Mouse (Mus musculus) gonadal fat pad, adult 2 months (tissue): Measurements from ENCODE around the gene Impdh2. TPM values are rescaled to one million over a fixed set of nuclear protein-coding genes. Genes with fewer than 3 reads are reported as not detected.
"Not testable (repeated sequence)": the region's sequence is repeated elsewhere in the genome, so short reads cannot be mapped to it uniquely, and the experiment has no call there.

Source experiments
- DNase-seq: peaks from one replicate; pipeline ENCODE4 v3.0.0-alpha.2; 2012; ENCODE audit warnings: low read depth
- polyA plus RNA-seq: library from polyadenylated mRNA; depleted of rRNA; stranded (reverse); fragments of >200 nt; gene quantifications from 2 replicates; pipeline ENCODE4 v1.2.3, GENCODE M21; 2012; rRNA removed

Impdh2 gene
- polyA plus RNA-seq, 1 experiment: 79.5 TPM

DNA sequence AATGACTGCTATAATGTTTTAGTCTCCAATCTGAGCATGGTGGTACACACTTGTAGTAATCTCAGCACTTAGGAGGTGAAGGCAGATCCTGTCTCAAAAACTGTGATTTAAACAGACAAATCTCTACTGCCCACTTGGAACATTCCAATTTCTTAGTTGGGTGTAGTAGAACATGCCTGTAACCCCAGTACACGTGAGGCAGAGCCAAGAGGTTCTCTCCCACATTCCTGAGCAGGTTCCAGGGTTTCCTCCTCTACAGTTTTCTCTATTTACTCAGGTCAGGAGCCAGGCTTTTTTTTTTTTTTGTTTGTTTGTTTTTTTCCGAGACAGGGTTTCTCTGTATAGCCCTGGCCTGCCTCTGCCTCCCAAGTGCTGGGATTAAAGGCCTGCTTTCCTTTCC, 39.9 kb downstream of the Impdh2 start:
- DNase-seq: no peak

DNA sequence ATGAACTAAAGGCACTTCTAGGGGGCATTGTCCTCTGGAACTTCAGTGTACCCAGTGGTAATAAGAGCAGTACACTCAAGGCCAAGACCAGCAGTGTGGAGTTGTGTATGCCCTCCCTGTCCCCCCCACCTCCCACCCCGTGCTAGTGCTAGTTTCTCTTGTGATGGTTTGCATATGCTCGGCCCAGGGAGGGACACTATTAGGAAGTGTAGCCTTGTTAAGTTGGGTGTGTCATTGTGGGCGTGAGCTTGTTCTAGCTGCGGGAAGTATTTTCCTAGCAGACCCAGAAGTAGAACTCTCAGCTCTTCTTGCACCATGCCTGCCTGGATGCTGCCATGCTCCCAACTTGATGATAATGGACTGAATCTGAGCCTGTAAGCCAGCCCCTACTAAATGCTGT, 41.9 kb downstream of the Impdh2 start:
- no peak for DNase-seq

DNA sequence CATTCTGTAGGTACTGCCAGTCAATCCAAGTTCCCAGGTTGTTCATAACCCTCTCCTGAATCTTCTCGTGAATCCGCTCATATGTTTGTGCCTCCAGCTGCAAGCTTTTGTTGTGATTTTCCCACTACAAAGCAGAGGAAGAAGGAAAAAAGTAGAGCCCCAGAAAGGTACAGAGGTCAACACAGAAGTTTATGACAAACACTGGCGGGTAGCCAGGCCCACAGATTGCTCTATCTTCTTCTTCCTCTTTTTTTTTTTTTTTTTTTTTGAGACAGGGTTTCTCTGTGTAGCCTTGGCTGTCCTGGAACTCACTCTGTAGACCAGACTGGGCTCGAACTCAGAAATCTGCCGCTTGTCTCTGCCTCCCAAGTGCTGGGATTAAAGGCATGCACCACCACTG, 47.8 kb downstream of the Impdh2 start:
- not testable (repeated sequence) for DNase-seq

DNA sequence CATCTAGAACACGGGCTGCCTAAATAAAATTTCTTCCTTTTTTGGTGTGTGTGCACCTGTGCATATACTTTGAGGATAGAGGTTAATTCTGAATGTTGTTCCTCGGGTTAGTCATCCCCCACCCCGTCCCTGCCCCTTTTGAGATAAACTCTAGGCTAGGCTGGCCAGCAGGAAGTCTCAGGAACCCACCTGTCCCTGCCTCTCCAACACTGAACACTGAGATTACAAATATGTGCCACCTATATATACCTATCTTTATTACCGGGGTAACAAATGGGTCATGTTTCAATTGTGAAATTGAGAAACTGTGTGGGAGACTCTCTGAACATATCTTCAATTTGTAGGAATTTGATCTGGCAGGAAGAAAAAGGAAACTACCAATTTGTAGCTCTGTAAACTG, 48.8 kb downstream of the Impdh2 start:
- no peak for DNase-seq

DNA sequence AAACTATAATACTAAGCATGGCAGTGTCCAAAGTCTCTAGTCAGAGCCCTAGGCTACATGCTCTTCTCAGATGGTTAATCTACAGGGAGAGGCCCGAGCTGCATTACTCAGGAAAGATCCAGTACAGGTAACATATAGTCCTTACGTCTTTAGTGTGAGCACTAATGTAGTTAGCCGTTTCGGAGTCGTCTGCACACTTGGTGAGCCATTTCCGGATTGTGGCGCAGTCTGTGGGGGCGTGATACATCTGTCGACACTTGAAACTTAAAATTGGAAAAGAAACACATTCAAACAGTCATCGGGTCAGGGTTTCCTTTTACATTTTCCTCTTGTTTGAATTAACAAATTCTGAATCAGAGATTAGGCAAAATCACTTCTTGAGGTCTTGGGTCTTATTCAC, 51.4 kb downstream of the Impdh2 start:
- DNase-seq: no peak

Other genes with a start within 250 kb of the Impdh2 start
- 823 and 905 TPM in 2 replicates for gene Gpx1, start 221.4 kb upstream of the Impdh2 start, polyA plus RNA-seq
- gene Usp4, start 212.4 kb upstream of the Impdh2 start, polyA plus RNA-seq: 66.8 and 69.5 TPM in 2 replicates
- 0.25 and 0.34 TPM in 2 replicates for gene 1700102P08Rik, start 167.5 kb upstream of the Impdh2 start, polyA plus RNA-seq
- 0.04 and 0.16 TPM in 2 replicates for gene Ccdc36, start 131.8 kb upstream of the Impdh2 start, polyA plus RNA-seq
- gene BC048562, start 123.8 kb upstream of the Impdh2 start, polyA plus RNA-seq: not detected in 2 replicates
- gene Ccdc71, start 99.8 kb upstream of the Impdh2 start, polyA plus RNA-seq: 21.5 and 23.2 TPM in 2 replicates
- gene Klhdc8b, start 98.7 kb upstream of the Impdh2 start, polyA plus RNA-seq: 56.8 and 58.8 TPM in 2 replicates
- 174 and 220 TPM in 2 replicates for gene Lamb2, start 80.5 kb upstream of the Impdh2 start, polyA plus RNA-seq
- 150 and 161 TPM in 2 replicates for gene Usp19, start 69.7 kb upstream of the Impdh2 start, polyA plus RNA-seq
- 248 and 249 TPM in 2 replicates for gene Qars, start 52.6 kb upstream of the Impdh2 start, polyA plus RNA-seq
- gene Qrich1, start 43.5 kb upstream of the Impdh2 start, polyA plus RNA-seq: 92.2 and 108 TPM in 2 replicates
- 49.3 and 63.1 TPM in 2 replicates for gene Ndufaf3, start 7.1 kb downstream of the Impdh2 start, polyA plus RNA-seq
- 197 and 214 TPM in 2 replicates for gene Dalrd3, start 9.6 kb downstream of the Impdh2 start, polyA plus RNA-seq
- gene Wdr6, start 18.5 kb downstream of the Impdh2 start, polyA plus RNA-seq: 48.1 and 59.1 TPM in 2 replicates
- gene P4htm, start 37.4 kb downstream of the Impdh2 start, polyA plus RNA-seq: 9.5 and 11.4 TPM in 2 replicates
- gene Arih2, start 89.1 kb downstream of the Impdh2 start, polyA plus RNA-seq: 40.2 and 44.6 TPM in 2 replicates
- gene Slc25a20, start 101.8 kb downstream of the Impdh2 start, polyA plus RNA-seq: 29.2 and 30.0 TPM in 2 replicates
- 18.3 and 18.9 TPM in 2 replicates for gene Prkar2a, start 129.0 kb downstream of the Impdh2 start, polyA plus RNA-seq
- 261 and 273 TPM in 2 replicates for gene Ip6k2, start 223.5 kb downstream of the Impdh2 start, polyA plus RNA-seq
- gene Nckipsd, start 248.1 kb downstream of the Impdh2 start, polyA plus RNA-seq: 43.0 and 46.4 TPM in 2 replicates